Mouse (Mus musculus) kidney, embryonic 15.5 days (tissue): ENCODE data around the gene Dscaml1. TPM values are rescaled to one million over a fixed set of nuclear protein-coding genes. Genes with fewer than 3 reads are reported as not detected.
A peak's percentile ranks its signal among the peaks of the same experiment; 100 is the strongest.

ENCODE experiments used
- ATAC-seq: fragments of 200-750 bp; cut with Nextera tagmentation; replicated peaks from 2 replicates; pipeline ENCODE4 v1.8.0; 2017; ENCODE audit warnings: moderate TSS enrichment; ENCODE audit not compliant: low FRiP score
- H3K27ac ChIP-seq: fragments of 300-500 bp; sonication (generic); 2 replicates; pipeline ENCODE4 v1.5.1; 2015; ENCODE audit warnings: mild to moderate bottlenecking, inconsistent platforms
- H3K27me3 ChIP-seq: fragments of 300-500 bp; sonication (generic); 2 replicates; pipeline ENCODE4 v1.6.1; 2015; ENCODE audit warnings: inconsistent platforms
- H3K36me3 ChIP-seq: fragments of 300-500 bp; sonication (generic); 2 replicates; pipeline ENCODE4 v1.6.1; 2015; ENCODE audit warnings: inconsistent platforms
- H3K4me1 ChIP-seq: fragments of 300-500 bp; sonication (generic); 2 replicates; pipeline ENCODE4 v1.6.1; 2015; ENCODE audit warnings: inconsistent platforms
- H3K4me2 ChIP-seq: fragments of 300-500 bp; sonication (generic); 2 replicates; pipeline ENCODE4 v1.6.1; 2015; ENCODE audit warnings: moderate library complexity, mild to moderate bottlenecking, inconsistent platforms
- H3K4me3 ChIP-seq: fragments of 300-500 bp; sonication (generic); replicated peaks from 2 replicates; pipeline ENCODE4 v1.5.1; 2015; ENCODE audit warnings: mild to moderate bottlenecking, inconsistent platforms
- H3K9ac ChIP-seq: fragments of 300-500 bp; sonication (generic); 2 replicates; pipeline ENCODE4 v1.6.1; 2015; ENCODE audit warnings: mild to moderate bottlenecking, inconsistent platforms
- H3K9me3 ChIP-seq: fragments of 300-500 bp; sonication (generic); replicated peaks from 2 replicates; pipeline ENCODE4 v1.6.1; 2016; ENCODE audit warnings: inconsistent platforms
- WGBS: fragments of 180-500 bp; shearing (Covaris S2); methylation state at CpG from one replicate; pipeline ENCODE4 v1.1.7; 2015; ENCODE audit warnings: mixed read lengths; 5-methylcytosine and 5-hydroxymethylcytosine counted together
- polyA plus RNA-seq: library from polyadenylated mRNA; unstranded; fragments of >200 nt; fragmentation: Nextera tagmentation; extraction: Ambion mirVana; gene quantifications from 2 replicates; pipeline ENCODE4 v1.2.1, GENCODE M21; 2015

The Dscaml1 gene
- polyA plus RNA-seq, 1 experiment from 2014 or later, result 0.13 TPM

- no peak for ATAC-seq
- Histone ChIP-seq H3K36me3 (no peaks in the 10 kb centered on the region), H3K27ac (no peak overlapping the region), H3K9me3 (no peaks in the 10 kb centered on the region), H3K4me2 (no peak overlapping the region), H3K27me3 (no peaks in the 10 kb centered on the region), H3K4me3 (no peak overlapping the region), H3K4me1 (peaks cover 11% of the 10 kb centered on the region), H3K9ac (no peak overlapping the region)
- WGBS, result 57% methylated on average over 3 of the region's 3 CpGs
Observed at GRCm38 (mm10) chr9:45660191-45660590, 233.8 kb downstream of the Dscaml1 start.

GRCm38 (mm10) chr9:45662471-45662870 lies 236.0 kb downstream of the Dscaml1 start:
- no peak overlapping the region for H3K4me3 ChIP-seq
- 72% methylated on average over 5 of the region's 5 CpGs for WGBS
- H3K27me3 ChIP-seq, result 0 out of 2 replicates have a peak, but pooled peaks cover 2% of the 10 kb centered on the region
- no peak overlapping the region for H3K9ac ChIP-seq
- no peak for ATAC-seq
- no peaks in the 10 kb centered on the region for H3K36me3 ChIP-seq
- H3K27ac ChIP-seq, result no peak overlapping the region
- H3K4me1 ChIP-seq, result peaks cover 20% of the 10 kb centered on the region
- no peaks in the 10 kb centered on the region for H3K9me3 ChIP-seq
- no peak overlapping the region for H3K4me2 ChIP-seq

GRCm38 (mm10) chr9:45663386-45664315 lies 237.2 kb downstream of the Dscaml1 start:
- Histone ChIP-seq H3K27ac (no peak overlapping the region), H3K36me3 (no peaks in the 10 kb centered on the region), H3K27me3 (0 out of 2 replicates have a peak, but pooled peaks cover 2% of the 10 kb centered on the region), H3K4me1 (peaks cover 20% of the 10 kb centered on the region), H3K4me2 (no peak overlapping the region), H3K9me3 (no peaks in the 10 kb centered on the region), H3K4me3 (no peak overlapping the region), H3K9ac (no peak overlapping the region)
- ATAC-seq, result no peak
- WGBS, result 61% methylated on average over 16 of the region's 16 CpGs

GRCm38 (mm10) chr9:45664326-45664725 lies 237.9 kb downstream of the Dscaml1 start:
- no peaks in the 10 kb centered on the region for H3K9me3 ChIP-seq
- H3K4me1 ChIP-seq, result peaks cover 20% of the 10 kb centered on the region
- 82% methylated on average over 6 of the region's 6 CpGs for WGBS
- 0 out of 2 replicates have a peak overlapping the region, but pooled peaks have one; percentile 49 for H3K27ac ChIP-seq
- no peak overlapping the region; the same call in 1 of the 2 replicates for H3K4me2 ChIP-seq
- no peak overlapping the region for H3K4me3 ChIP-seq
- no peak for ATAC-seq
- no peaks in the 10 kb centered on the region for H3K36me3 ChIP-seq
- H3K9ac ChIP-seq, result no peak overlapping the region
- 0 out of 2 replicates have a peak, but pooled peaks cover 2% of the 10 kb centered on the region for H3K27me3 ChIP-seq

DNA sequence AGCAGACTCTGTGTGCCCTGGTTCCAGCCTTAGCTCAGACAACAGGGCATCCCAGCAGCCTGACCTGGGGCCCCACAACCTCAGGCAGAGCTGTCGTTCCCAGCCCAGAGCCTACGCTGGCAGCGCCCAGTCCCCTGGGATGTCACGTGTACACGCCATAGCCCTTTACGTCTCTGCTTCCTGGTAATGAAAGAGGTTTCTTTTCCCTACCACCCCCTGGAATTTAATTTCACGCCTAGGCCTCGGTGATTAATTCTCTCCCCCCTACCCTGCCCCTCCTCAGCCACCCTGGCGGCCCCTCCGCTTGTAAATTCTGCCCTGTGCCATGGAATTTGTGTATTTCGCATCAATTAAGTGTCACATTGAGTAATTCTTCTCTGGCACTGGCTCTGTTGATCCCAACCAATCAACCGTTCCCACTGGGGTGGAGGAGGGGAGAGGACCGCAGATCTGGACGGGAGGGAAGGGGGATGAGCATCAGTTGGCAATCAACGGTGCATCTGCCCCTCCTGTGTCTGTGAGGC lies 238.5 kb downstream of the Dscaml1 start:
- ATAC-seq, result peak; percentile 69; the same call in 1 of the 2 replicates
- 0 out of 2 replicates have a peak, but pooled peaks cover 2% of the 10 kb centered on the region for H3K27me3 ChIP-seq
- peaks cover 20% of the 10 kb centered on the region for H3K4me1 ChIP-seq
- no peaks in the 10 kb centered on the region for H3K9me3 ChIP-seq
- 0 out of 2 replicates have a peak overlapping the region, but pooled peaks have one; percentile 49 for H3K27ac ChIP-seq
- 20% methylated on average over 15 of the region's 15 CpGs for WGBS
- no peaks in the 10 kb centered on the region for H3K36me3 ChIP-seq
- H3K4me3 ChIP-seq, result no peak overlapping the region
- peak overlapping the region; percentile 29 for H3K4me2 ChIP-seq
- H3K9ac ChIP-seq, result no peak overlapping the region

DNA sequence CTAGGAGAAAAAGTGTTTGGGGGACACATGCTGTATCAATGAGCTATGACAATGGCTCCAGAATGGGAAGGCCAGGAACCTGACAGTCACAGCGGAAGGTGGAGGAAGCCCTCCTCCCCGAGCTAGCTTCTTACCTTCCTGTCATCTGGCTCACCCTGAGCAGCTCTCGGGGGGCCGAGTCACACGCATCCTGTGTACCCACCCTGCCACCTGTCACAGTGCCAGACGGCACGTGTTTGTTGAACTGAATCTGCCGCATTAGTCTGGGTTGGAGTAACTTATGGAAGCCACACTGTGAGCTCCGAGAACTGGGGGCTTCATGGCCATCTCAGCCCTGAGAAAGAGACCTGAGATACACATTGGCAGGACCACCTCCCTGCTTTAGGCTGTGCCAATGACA lies 249.5 kb downstream of the Dscaml1 start:
- Histone ChIP-seq H3K9ac (no peak overlapping the region), H3K27ac (no peak overlapping the region), H3K4me3 (no peak overlapping the region), H3K27me3 (0 out of 2 replicates have a peak, but pooled peaks cover 7% of the 10 kb centered on the region), H3K9me3 (no peaks in the 10 kb centered on the region), H3K4me1 (peaks cover 35% of the 10 kb centered on the region), H3K36me3 (no peaks in the 10 kb centered on the region), H3K4me2 (no peak overlapping the region)
- WGBS, result 82% methylated on average over 9 of the region's 9 CpGs
- ATAC-seq, result no peak

GRCm38 (mm10) chr9:45676578-45676977 lies 250.2 kb downstream of the Dscaml1 start:
- Histone ChIP-seq H3K4me1 (peaks cover 35% of the 10 kb centered on the region), H3K4me2 (no peak overlapping the region), H3K9ac (no peak overlapping the region), H3K27ac (no peak overlapping the region), H3K27me3 (0 out of 2 replicates have a peak, but pooled peaks cover 7% of the 10 kb centered on the region), H3K9me3 (no peaks in the 10 kb centered on the region), H3K4me3 (no peak overlapping the region), H3K36me3 (no peaks in the 10 kb centered on the region)
- ATAC-seq, result no peak
- WGBS, result 61% methylated on average over 8 of the region's 8 CpGs

GRCm38 (mm10) chr9:45677236-45677781 lies 250.9 kb downstream of the Dscaml1 start:
- no peak overlapping the region for H3K4me3 ChIP-seq
- H3K9ac ChIP-seq, result no peak overlapping the region
- 0 out of 2 replicates have a peak, but pooled peaks cover 7% of the 10 kb centered on the region for H3K27me3 ChIP-seq
- WGBS, result 16% methylated on average over 12 of the region's 12 CpGs
- H3K27ac ChIP-seq, result peak overlapping the region; percentile 67
- no peaks in the 10 kb centered on the region for H3K36me3 ChIP-seq
- H3K4me1 ChIP-seq, result peaks cover 30% of the 10 kb centered on the region
- peak; percentile 55 for ATAC-seq
- no peaks in the 10 kb centered on the region for H3K9me3 ChIP-seq
- peak overlapping the region; percentile 43 for H3K4me2 ChIP-seq

GRCm38 (mm10) chr9:45677952-45678663 lies 251.7 kb downstream of the Dscaml1 start:
- no peak overlapping the region for H3K4me2 ChIP-seq
- no peak for ATAC-seq
- WGBS, result 52% methylated on average over 8 of the region's 8 CpGs

GRCm38 (mm10) chr9:45678664-45679026 lies 252.2 kb downstream of the Dscaml1 start:
- no peak overlapping the region for H3K9ac ChIP-seq
- no peak overlapping the region for H3K27ac ChIP-seq
- H3K4me2 ChIP-seq, result no peak overlapping the region
- ATAC-seq, result no peak
- H3K27me3 ChIP-seq, result no peaks in the 10 kb centered on the region
- peaks cover 26% of the 10 kb centered on the region for H3K4me1 ChIP-seq
- H3K9me3 ChIP-seq, result no peaks in the 10 kb centered on the region
- H3K4me3 ChIP-seq, result no peak overlapping the region
- no peaks in the 10 kb centered on the region for H3K36me3 ChIP-seq
- WGBS, result 67% methylated on average over 4 of the region's 4 CpGs

More at GRCm38 (mm10) chr9:45677952-45678663, 251.7 kb downstream of the Dscaml1 start:
- peak overlapping the region; percentile 67 for H3K27ac ChIP-seq
- H3K36me3 ChIP-seq, result no peaks in the 10 kb centered on the region
- no peaks in the 10 kb centered on the region for H3K9me3 ChIP-seq
- peaks cover 26% of the 10 kb centered on the region for H3K4me1 ChIP-seq
- no peak overlapping the region for H3K4me3 ChIP-seq
- H3K27me3 ChIP-seq, result 0 out of 2 replicates have a peak, but pooled peaks cover 4% of the 10 kb centered on the region
- H3K9ac ChIP-seq, result no peak overlapping the region

GRCm38 (mm10) chr9:45682461-45682998 lies 256.1 kb downstream of the Dscaml1 start:
- H3K4me1 ChIP-seq, result peaks cover 14% of the 10 kb centered on the region
- no peak overlapping the region for H3K4me3 ChIP-seq
- no peak overlapping the region for H3K4me2 ChIP-seq
- 47% methylated on average over 11 of the region's 11 CpGs for WGBS
- no peak for ATAC-seq
- H3K27me3 ChIP-seq, result no peaks in the 10 kb centered on the region
- H3K9ac ChIP-seq, result no peak overlapping the region
- H3K9me3 ChIP-seq, result no peaks in the 10 kb centered on the region
- H3K36me3 ChIP-seq, result no peaks in the 10 kb centered on the region
- H3K27ac ChIP-seq, result no peak overlapping the region
